Mouse (Mus musculus) megakaryocyte, embryonic 14.5 days (primary cell): ENCODE measurements at regions not wholly inside any gene's neighbourhood (a gene's known extent, or its start where the extent isn't known, plus 50 kb on each side); places are given as distances from the start of the nearest gene placed in this dataset.

Experiments used
- FLI1 ChIP-seq: IDR thresholded peaks from 2 replicates; pipeline ENCODE4 v1.6.1; 2012; ENCODE audit warnings: low read length, inconsistent platforms, mixed read lengths
- GATA1 ChIP-seq: IDR thresholded peaks from 3 replicates; pipeline ENCODE4 v1.6.1; 2012; ENCODE audit warnings: mixed read lengths, low read length, inconsistent platforms, borderline replicate concordance

DNA sequence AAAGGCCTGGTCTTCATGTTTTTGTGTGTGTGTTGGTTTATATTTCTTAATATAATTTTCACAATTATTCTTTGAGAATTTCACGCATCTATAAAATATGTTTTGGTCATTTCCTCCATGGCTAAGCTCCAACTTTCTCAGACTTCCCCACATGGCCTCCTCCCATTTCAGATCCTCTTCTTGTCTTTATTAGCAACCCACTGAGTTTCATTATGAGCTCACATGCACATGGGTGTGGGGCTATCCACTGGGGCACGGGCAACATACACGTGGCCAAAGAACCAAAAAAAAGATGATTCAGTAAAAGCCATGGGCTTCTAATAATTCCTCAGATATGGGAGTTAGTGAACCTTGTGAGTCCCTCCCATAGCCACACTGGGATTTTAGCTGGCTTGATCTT is 50.1 kb upstream of the Mpp6 start:
- TF ChIP-seq GATA1 (no peak), FLI1 (no peak)
